Mouse (Mus musculus): ENCODE measurements at regions not wholly inside any gene's neighbourhood (a gene's known extent, or its start where the extent isn't known, plus 50 kb on each side); places are given as distances from the start of the nearest gene placed in this dataset.

DNA sequence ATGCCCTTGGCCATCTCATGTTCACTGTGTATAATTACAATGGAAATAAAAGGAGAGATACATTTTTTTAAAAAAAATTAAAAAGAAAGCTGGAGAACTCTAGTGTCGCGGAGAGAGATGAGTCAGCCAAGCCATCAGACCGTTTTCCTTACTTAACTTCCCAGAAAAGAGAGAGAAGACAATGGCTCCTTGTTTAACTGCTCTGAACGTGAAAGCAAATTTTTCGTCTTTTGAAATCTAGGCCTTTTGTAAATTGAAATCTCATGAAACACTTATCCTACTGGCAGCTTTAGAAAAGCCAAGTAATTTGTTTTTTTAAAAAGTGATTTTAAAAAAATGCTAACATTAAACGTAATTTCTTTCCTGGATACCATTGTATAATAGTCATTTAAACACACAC, 89.7 kb upstream of the Runx1 start:
- TF ChIP-seq CTCF (IDR thresholded peaks at IDR 0.05; ENCODE audit: low read depth, low read length) (no peak), POLR2AphosphoS5 (IDR thresholded peaks at IDR 0.05; ENCODE audit: insufficient replicate concordance, low read depth, low read length) (no peak)
